Mouse (Mus musculus) erythroid progenitor cell, adult 5-6 weeks (primary cell): Measurements from ENCODE around the gene Sorbs2. TPM values are rescaled to one million over a fixed set of nuclear protein-coding genes. Genes with fewer than 3 reads are reported as not detected.

ENCODE experiments used
- ATAC-seq: replicated peaks from 2 replicates; pipeline ENCODE4 v1.8.0; 2016; ENCODE audit warnings: moderate number of reproducible peaks, mild to moderate bottlenecking, moderate TSS enrichment, inconsistent platforms; ENCODE audit not compliant: poor library complexity, low FRiP score, severe bottlenecking
- total RNA-seq, 2 experiments: library from RNA; stranded (forward) in 1 of 2; stranded (reverse) in 1 of 2; fragments of 150-400 nt in 1 of 2; fragments of 186-747, 209-891 nt in 1 of 2; gene quantifications; 2 replicates each; pipeline versions ENCODE4 v1.2.3 to v1.2.4; 2015 to 2017; ENCODE audit warnings: low replicate concordance in 2 of 2

The Sorbs2 gene
- total RNA-seq (2015; ENCODE audit: low replicate concordance) = 0.42 TPM in 1 of 2 replicates, not detected in the other
- total RNA-seq (2017; ENCODE audit: low replicate concordance) = 0.91 TPM in 1 of 2 replicates, not detected in the other

- ATAC-seq = no peak
These were observed at the start of gene Sorbs2 for GRCm38 (mm10) chr8:45507634-45508321. TSS of gene Sorbs2 (plus strand) at chr8:45507788.

- no peak for ATAC-seq
These were observed 49.7 kb upstream of the Sorbs2 start for GRCm38 (mm10) chr8:45457874-45458273.

- ATAC-seq = no peak
These were observed 38.6 kb upstream of the Sorbs2 start for GRCm38 (mm10) chr8:45469006-45469405.

GRCm38 (mm10) chr8:45469507-45470178 is 37.9 kb upstream of the Sorbs2 start:
- ATAC-seq = no peak

- no peak for ATAC-seq
These were observed 26.7 kb upstream of the Sorbs2 start for GRCm38 (mm10) chr8:45480886-45481285.

GRCm38 (mm10) chr8:45486281-45486680 is 21.3 kb upstream of the Sorbs2 start:
- ATAC-seq = no peak

- no peak for ATAC-seq
These were observed 3.6 kb upstream of the Sorbs2 start for GRCm38 (mm10) chr8:45503971-45504370.

GRCm38 (mm10) chr8:45506376-45506775 is 1.2 kb upstream of the Sorbs2 start:
- ATAC-seq = no peak

- ATAC-seq = no peak
These were observed 333 bp upstream of the Sorbs2 start for GRCm38 (mm10) chr8:45507277-45507633.

- no peak for ATAC-seq
These were observed 1.0 kb downstream of the Sorbs2 start for GRCm38 (mm10) chr8:45508521-45509104.

- no peak for ATAC-seq
These were observed 4.8 kb downstream of the Sorbs2 start for GRCm38 (mm10) chr8:45512369-45512768.

GRCm38 (mm10) chr8:45521595-45521994 is 14.0 kb downstream of the Sorbs2 start:
- no peak for ATAC-seq

- ATAC-seq = no peak
These were observed 20.1 kb downstream of the Sorbs2 start for GRCm38 (mm10) chr8:45527708-45528107.

GRCm38 (mm10) chr8:45528890-45529289 is 21.3 kb downstream of the Sorbs2 start:
- no peak for ATAC-seq

GRCm38 (mm10) chr8:45536578-45536977 is 29.0 kb downstream of the Sorbs2 start:
- no peak for ATAC-seq

GRCm38 (mm10) chr8:45540513-45540912 is 32.9 kb downstream of the Sorbs2 start:
- no peak for ATAC-seq

GRCm38 (mm10) chr8:45552175-45552574 is 44.6 kb downstream of the Sorbs2 start:
- ATAC-seq = no peak

- ATAC-seq = no peak
These were observed 47.0 kb downstream of the Sorbs2 start for GRCm38 (mm10) chr8:45554627-45555026.

GRCm38 (mm10) chr8:45557936-45558335 is 50.3 kb downstream of the Sorbs2 start:
- ATAC-seq = no peak

GRCm38 (mm10) chr8:45558426-45558825 is 50.8 kb downstream of the Sorbs2 start:
- no peak for ATAC-seq
